Mouse (Mus musculus): Measurements from ENCODE around the gene Lamtor5.
"Not testable (repeated sequence)": the region's sequence is repeated elsewhere in the genome, so short reads cannot be mapped to it uniquely, and the experiment has no call there.

Lamtor5 gene

DNA sequence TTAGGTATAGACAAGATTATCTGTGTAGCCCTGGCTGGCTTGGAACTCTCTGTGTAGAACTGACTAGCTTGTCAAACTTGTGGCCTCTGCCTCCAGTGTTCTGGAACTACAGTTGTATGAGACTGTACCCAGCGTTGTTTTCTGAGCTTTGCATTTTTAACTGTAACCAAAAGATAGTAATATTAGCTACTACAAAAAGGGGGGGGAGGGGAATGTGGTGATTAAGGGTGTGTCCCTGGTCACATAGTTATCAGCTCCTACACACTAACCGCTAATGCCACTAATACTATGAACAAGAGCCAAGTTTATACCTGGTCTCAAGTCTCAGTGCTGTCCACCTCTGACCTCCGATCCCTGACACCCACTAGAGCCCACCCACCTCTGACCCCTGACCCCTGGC is 6.2 kb upstream of the Lamtor5 start:
- DNase-seq, result no peak

DNA sequence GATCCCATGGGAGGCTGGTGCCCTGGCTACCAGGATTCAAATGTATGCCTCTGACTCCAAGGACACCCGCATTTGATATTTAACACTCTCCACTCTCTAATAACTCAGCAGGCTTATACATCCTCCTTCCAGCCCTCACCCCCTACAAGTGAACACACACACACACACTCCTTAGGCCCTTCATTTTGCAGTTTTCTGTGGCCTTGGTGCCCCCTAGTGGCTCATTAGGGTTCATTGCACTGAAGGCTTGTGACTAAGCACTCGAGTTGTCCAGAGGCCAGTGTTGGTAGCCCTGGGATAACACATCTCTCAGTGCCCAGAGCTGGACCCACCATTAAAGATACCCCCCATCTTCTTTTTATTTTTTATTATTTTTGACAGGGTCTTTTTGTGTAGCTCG is 4.8 kb upstream of the Lamtor5 start:
- peak; percentile 54 for DNase-seq

DNA sequence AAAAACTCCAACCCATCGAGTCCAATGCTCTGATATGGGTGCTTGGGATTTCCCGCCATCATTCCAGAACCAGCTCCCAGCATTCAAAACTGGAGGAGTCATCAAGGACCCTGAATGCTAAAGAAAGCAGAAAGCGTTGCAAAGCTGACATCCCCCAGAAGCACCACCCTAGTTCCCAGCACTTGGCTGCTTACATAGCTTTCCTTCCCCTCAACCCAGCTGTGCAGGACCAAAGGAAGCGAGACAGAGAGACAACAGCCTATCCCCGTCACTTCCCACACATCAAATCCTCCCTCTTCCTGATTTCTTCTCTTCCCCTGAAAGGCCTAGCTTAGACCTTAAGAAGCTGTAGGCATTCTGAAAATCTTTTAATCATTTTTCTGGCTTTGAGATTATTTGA is 3.3 kb upstream of the Lamtor5 start:
- no peak for DNase-seq

DNA sequence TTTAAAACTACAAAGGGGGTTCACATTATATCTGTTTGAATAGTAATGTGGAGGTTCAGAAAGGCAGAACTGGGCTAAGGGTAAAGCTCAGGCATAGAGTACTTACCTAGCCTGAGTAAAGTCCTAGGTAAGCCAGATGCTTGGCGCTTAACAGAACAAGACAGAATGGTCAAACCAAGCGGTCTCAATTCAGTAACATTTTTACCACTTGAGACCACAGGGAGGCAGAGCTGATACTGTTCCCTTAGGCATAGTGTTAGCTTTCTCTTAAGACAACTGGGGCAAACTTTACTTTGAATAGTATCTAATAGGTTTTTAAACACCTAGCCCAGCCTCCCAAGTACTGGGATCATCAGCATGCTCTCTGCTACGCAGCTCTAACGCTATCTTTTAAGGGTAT is 2.7 kb upstream of the Lamtor5 start:
- no peak for DNase-seq

DNA sequence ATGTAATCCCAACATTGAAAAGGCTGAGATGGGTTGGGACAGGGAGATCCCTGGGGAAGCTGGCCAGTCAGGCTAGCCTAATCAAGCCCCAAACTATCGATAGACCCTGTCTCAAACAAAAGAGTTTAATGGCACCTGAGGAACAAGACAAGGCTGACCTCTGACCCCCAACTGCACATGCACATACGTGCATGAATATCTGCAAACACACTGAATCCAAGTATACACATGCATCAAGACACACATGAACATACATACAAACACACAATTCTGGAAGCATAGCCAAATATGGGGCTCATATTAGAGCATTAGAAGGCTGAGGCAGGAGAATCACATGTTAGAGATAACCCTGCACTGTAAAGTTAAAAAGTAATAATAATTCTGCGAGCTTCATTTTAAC is 2.0 kb upstream of the Lamtor5 start:
- no peak for DNase-seq

DNA sequence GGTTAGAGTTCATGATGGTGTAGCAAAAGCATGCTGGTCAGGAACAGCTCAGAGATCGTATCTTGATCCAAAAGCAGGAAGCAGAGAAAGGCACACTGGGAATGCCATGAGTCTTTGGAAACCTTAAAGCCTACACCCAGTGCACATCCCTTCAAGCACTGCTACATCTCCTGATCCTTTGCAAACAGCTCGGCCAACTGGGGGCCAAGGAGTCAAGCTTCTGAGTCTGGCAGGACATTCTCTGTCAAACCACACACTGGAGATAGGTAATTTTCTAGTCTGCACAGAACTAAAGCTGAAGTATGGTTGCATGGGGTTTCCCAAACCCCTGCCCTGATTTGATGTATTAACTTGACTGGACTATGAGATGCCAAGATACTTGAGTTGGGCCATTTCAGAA is 7.5 kb downstream of the Lamtor5 start:
- DNase-seq, result no peak

DNA sequence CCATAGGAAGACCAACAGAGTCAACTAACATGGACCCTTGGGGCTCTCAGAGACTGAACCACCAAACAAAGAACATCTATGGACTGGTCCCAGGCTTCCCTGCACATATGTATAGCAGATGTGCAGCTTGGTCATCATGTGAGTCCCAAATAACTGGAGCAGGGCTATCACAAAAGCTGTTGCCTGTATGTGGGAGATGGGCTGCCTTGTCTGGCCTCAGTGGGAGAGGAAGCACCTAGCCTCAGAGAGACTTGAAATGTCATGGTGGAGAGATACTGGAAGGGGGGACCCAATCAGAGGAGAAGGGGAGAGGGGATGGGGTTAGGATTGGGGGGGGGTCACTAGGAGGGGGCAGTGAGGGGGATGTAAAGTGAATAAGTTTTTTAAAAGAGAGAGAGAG is 8.7 kb downstream of the Lamtor5 start:
- no peak for DNase-seq

DNA sequence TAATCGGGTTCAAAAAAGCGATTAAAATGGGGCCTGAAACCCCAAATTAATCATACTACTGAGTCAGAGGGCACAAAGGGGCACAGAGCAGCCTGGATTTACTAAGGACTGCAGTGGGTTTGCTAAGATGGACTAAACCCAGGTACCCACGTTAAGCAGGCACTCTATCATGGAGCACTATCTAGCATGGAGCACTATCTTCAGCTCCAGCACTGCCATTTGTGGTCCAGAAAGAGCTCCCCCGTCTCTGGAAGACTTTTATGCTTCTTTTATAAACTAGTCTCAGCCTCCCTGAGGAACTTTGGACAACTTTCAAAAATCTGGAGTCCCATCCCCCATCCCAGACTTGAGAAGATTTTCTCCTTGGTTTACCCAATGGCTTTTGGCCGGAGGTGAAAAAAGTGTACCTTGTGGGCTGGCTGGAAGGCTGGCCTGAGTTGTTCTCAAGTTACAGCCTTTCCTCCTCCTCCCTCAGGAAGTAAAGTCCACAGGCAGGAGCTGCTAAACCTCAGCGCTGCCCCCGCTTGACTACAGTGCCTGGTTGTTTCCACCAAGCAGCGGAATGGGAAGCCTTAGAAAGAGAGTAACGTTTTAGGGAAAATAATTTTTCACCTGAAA is 12.2 kb downstream of the Lamtor5 start, which contains the start of gene Slc16a4:
Gene Slc16a4 (plus strand): TSS at position 467 of the 618 bp plus-strand sequence.
- no peak for DNase-seq

DNA sequence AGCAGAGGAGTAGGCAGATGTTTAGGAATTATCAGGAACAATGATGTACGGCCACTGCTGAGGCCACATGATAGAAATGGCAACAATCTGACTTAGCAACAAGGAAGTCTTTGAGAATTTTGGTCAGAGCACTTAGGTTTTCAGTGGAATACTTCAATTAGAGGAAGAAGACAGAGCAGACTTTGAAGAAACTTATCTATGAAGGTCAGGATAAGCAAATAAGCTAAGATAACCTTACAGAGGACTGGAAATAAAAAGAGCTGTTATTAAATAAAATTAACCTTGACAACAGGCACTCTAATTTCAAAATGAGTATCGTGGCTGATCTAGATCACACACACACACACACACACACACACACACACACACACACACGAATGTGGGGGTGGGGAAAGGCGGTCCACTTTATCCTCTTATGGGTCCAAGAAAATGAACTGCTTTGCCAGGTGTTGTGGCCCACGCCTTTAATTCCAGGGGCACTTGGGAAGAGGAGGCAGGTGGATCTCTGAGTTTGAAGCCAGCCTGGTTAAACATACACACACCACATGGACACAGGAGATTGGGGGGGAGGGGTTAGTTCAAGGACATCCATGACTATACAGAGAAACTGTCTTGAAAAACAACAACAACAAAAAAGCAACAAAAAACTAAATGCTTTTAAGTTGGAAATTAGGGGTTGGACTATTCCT is 17.2 kb downstream of the Lamtor5 start:
- no peak for DNase-seq

DNA sequence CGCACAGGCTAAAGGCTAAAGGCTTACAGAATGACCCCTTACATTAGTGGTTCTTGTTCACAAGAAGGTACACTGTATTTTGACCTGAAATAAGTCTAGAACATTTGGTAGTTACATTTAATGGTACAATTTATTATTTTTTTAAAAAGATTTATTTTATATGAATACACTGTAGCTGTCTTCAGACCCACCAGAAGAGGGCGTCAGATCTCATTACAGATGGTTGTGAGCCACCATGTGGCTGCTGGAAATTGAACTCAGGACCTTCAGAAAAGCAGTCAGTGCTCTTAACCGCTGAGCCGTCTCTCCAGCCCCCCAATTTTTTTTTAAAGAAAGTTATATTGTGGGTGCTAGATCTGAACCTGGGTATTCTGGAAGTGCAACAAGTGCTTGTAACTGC is 18.3 kb downstream of the Lamtor5 start:
- DNase-seq, result not testable (repeated sequence)

DNA sequence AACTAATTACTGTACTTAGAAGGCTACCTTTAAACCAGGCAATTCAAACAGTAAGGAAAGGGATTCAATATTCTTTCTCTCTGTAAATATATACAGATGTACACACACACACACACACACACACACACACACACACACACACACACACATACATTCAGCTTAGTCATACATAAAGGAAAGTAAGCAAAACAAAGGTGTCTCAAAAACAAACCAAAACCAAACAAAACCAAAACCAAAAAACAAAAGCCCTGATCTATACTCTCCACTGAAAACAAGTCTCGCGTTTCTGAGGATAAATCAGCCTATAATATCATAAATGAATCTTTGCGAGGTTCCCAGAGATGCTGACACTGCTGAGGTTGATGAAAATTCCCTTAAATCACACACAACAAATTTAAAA is 38.7 kb downstream of the Lamtor5 start:
- DNase-seq, result no peak

DNA sequence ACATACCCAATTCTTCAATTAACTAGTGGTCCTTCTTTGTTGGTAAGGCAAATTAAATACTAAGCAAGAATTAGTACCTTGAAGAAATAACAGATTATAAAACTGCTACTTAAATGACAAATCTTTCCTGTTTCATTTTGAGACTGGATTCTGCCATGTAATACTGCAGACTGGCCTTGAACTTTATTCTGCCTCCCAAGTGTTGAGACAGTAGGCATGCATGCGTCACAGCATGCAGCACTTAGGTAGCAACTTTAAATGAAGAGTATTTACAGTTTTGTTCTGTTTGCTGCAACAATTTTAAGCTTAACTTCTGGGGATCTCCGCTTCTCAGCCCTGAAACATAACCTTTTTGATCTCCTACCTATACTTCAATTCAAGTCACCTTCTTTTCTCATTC is 42.5 kb downstream of the Lamtor5 start:
- no peak for DNase-seq

DNA sequence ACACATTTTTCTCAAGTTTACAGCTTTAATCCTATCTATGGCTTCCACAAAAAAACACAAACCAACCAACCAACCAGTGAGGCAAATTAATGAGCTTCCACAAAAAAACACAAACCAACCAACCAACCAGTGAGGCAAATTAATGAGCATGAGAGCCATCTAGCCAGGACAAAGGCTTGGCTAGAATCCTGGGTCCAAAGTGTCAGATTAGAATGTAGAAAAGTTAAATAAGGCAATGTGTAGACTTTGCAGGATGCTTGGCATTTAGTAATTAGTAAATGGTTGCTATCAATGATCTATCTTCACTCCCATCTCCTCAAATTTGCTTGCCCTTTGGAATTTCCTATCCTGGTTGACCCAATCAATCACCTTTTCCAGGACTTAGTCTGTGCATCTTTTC is 43.1 kb downstream of the Lamtor5 start:
- no peak for DNase-seq

DNA sequence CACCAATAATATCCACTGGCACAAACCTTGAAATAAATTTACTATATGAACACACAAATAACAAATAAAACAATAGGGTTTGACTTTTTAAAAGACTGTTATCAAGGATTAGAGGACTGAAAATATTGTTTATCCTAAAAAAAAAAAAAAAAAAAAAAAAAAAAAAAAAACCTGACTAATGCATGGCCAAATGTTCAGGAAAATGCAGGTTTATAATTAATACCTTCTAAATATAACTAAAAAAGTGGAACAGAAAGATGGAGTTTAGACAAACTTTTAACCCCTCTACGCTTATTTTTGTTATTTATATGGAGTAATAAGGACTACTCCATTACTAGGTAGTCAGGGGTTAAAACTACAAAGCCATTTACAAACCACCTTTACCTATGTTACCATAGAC is 47.8 kb downstream of the Lamtor5 start:
- no peak for DNase-seq

DNA sequence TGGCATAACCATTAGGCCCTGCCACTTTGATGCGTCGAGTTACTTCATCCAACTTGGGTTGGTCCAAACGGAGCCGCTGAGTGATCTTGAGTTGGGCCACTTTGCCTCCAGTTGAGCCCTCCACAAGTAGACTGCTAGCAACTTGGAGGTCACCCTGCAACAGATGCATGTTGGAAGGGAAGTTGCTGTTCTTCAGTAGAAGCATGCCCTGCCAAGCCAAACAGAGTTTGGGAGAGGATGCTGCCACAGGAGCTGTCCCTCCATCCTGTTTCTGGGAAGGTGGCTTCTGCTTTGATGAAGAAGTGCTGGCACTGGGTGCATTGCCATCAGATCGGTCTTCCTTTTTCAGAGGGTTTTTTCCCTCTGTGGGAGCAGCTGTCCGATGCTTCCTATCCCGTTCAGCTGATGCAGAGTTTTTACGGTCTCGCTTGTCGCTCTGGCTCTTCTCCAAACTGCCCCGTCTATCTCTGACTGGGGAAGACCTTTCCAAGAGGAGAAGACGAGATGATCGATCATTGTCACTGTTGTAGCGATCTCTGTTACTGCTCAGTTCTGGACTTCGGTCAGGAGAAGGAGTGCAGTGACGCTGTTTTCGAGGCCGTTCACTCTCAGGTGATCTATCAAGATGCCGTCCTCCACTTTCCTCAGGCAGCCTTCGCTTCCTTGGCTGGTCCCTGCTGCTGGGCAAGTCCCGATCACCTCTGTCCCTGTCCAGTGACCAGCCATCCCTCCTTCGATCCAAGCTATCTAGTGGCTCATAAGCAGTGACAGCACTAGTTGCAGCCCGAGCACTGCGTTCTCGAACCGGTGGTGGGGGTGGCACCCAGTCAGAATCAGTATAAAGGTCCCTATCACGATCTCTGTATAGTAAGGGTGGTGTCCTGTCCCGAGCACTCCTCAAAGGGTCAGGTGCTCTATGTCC is 52.1 kb downstream of the Lamtor5 start:
- peak; percentile 20 for DNase-seq

DNA sequence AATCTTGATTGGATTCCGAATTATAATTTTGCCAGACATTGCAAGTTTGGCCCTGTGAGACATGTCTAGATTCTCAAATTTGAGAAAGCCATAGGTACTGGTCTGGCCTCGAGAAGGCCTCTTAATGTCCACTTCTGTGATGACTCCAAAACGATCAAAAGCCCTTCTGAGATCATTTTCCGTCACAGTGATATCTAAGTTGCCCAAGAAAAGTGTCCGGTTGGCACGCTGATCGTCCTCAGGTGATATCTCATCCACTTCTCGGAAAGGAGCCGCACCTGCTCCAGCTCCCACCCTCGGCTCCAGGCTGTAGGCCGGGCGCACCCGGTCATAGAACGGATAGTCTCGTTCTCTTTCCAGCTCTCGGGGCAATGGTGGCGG is 53.1 kb downstream of the Lamtor5 start:
- DNase-seq, result no peak

DNA sequence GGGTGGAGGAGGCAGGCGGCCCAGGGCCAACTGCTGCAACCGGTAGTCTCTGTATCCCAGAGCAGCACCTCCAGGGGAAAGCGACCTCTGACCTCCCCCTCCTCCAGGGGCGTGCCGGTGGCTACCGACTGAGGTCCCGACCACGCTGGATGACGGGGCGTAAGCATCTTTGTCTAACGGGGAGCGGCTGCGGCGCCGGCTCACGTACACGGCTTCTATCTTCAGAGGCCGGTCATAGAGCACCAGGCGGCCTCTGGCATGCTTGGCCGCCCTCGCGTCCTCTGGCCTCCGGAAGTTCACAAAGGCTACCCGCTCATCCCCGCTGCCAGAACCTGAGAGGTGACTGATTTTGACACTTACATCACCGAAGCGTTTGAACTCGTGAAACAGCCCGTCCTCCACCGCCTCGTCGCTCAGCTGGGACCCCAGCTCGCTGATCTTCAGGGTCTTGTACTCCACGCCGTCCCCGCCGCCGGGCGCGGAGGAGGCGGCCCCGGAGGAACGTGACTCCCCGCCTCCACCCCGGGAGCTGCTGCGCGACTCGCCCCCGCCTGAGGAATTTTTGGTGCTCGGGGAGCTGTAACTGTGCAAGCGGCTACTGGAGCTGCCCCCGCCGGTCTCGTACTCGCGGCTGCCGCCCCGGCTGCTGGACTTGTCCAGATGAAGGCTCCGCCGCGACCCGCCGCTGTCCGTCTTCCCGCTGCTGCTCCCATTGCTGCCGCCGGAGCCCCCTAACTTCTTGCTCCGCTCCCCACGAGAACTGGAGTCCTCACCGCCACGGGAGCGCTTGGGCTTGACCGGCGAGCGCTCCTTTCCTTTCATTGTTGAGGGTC is 53.7 kb downstream of the Lamtor5 start:
- no peak for DNase-seq

DNA sequence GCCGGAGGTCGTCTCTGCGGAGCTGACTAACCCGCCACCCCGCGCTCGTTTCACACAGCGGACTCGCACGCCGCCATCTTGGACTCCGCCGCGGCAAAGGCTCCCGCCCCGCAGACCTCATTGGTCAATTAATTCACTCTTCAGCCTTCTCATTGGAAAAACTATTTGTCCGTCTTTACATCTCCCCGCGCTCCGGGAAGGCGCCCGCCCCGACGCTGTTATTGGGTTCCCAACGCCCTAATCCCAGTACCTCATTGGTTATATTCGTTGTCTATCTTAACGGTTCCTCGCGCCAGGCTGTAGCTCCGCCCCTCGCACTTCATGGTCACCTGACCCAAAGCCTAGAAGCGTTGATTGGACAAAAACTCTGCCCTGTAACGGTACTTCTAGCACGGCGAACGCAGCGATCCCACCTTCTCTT is 54.3 kb downstream of the Lamtor5 start:
- DNase-seq, result peak; percentile 95
